Mouse (Mus musculus) lung, postnatal 14 days (tissue): ENCODE measurements around the gene Rps6ka1.
"Not testable (repeated sequence)": the region's sequence is repeated elsewhere in the genome, so short reads cannot be mapped to it uniquely, and the experiment has no call there.

ENCODE experiments used
- DNase-seq: peaks from one replicate; pipeline ENCODE4 v3.0.0; 2021

Rps6ka1 gene

DNA sequence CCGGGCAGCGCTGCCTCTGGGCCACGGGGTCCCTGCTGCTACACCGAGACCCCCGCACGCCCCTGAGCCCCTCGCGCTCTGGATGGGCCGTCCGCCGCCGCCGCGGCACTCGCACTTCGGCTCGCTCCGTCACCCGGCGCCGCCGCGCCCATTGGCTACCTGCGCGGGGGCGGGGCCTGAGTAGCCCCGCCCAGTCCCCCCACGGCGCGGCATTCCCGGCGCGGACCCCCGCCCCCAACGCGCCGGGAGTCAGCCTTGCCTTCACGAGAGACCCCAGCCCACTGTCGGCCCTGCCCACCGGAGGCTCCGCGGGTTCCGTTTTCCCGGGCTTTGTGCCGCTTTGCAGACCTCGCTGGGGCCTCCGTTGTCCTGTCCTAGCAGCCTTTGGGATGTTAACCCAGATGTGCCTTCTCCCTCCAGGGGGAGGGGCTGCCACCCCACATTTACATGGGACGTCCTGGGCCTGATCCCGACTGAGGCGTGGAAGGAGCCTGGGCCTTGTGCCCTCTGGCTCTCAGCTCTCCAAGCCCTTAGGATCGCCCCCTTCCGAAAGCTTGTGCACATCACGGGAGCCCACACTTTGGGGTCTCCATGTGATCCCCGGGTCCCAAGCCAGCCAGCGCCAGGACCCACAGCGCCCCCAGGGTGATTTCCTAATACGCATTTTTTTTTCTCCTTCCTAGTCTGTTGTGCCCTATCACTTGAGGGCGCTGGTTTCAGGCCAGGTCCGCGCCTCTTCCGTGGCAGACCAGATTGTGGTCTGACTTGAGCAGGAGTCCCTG lies at the start of gene Rps6ka1:
Gene Rps6ka1, minus strand, starts transcription at position 126 of the 782 bp plus-strand sequence.
- DNase-seq: peak; percentile 72

DNA sequence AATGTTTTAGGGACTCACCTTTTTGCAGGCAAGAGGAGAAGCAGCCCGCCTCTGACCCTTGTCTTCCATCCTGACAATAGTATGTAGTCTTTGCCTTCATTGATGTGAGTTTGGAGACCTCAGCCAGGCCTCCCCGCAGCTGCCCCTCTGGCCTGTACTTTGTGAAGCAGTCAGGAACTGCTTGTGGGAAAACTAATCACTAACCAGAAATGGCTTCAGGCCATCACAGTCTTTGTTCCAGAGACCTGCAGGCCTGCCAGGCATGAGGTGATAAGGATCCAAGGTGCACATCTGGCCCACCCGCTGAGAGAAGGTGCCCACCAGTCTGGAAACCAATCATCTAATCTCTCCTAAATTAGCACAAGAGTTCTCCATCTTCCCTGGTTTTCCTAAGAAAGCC lies 44.2 kb upstream of the Rps6ka1 start:
- DNase-seq: no peak

GRCm38 (mm10) chr4:133931349-133931748 lies 43.8 kb upstream of the Rps6ka1 start:
- DNase-seq: peak; percentile 17

- DNase-seq: peak; percentile 34
Measured at GRCm38 (mm10) chr4:133929278-133929670, 41.7 kb upstream of the Rps6ka1 start.

- DNase-seq: peak; percentile 30
Measured at GRCm38 (mm10) chr4:133928576-133929277, 41.1 kb upstream of the Rps6ka1 start.

- DNase-seq: peak; percentile 21
Measured at GRCm38 (mm10) chr4:133925204-133925603, 37.6 kb upstream of the Rps6ka1 start.

GRCm38 (mm10) chr4:133923743-133924142 lies 36.1 kb upstream of the Rps6ka1 start:
- DNase-seq: peak; percentile 42

- peak; percentile 28 for DNase-seq
Measured at GRCm38 (mm10) chr4:133918093-133918825, 30.7 kb upstream of the Rps6ka1 start.

GRCm38 (mm10) chr4:133911983-133912382 lies 24.4 kb upstream of the Rps6ka1 start:
- no peak for DNase-seq

DNA sequence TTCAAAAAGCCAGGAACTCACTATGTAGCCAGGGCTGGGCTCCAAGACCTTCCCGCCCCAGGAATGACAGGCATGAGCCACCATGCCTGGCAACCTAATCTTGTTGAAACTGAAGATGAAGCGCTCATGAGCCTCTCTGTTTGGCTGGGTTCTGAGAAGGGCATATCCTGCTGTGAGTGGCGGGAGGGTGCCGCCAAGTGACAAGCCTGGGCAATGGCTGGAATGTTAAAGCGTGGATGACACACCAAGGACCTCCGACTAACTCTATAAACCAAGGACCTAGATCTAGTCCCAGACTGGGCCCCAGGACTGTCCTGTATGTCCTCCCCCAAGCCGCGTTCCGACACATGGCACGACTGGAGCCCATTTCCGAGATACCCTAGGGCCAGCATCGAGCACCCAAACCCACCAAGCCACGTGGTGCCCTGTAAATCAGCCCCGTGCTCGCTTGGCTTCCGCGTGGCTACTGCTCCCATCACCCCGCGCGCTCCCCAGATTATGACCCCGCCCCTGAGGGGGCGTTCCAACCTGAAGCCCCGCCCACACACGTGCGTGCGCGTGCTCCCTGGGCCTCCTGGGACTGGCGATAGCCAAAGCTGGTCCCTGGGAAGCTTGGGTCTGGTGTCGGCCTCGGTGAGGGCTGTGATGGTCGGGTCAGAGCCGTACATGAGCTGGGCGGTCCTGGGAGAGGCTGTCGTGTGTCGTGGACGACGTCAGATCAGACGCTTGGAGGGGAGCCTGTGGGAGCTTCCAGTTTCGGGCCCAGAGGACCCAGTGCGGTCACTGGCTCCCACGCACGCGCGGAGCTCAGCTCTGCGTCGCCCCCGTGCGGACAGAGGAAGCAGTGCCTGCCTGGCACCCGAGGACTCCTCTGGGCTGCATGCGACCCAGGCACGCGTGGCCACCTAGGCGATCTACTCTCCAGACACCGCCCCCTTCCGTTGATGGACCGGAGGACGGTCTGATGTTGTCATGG lies 22.9 kb upstream of the Rps6ka1 start:
- peak; percentile 94 for DNase-seq

DNA sequence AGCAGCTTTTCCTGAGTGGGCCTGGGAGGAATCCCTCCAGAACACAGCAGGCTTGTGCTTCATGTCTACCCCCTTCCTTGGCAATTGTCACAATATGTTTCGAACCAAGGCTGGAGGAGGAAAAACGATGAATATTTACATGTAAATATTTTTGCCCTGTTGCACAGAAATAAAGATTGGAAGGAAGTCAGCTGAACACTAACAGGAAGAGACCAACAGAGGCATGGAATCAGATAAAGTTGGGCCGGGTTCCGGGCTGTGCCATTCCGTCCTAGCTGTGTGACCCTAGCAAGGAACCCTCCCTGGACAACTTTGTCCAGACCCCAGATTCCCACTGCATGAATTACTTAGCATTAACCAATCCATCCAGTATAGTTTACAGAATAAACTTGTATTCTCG lies 20.5 kb upstream of the Rps6ka1 start:
- DNase-seq: peak; percentile 35

- DNase-seq: no peak
Measured at GRCm38 (mm10) chr4:133907086-133907485, 19.5 kb upstream of the Rps6ka1 start.

DNA sequence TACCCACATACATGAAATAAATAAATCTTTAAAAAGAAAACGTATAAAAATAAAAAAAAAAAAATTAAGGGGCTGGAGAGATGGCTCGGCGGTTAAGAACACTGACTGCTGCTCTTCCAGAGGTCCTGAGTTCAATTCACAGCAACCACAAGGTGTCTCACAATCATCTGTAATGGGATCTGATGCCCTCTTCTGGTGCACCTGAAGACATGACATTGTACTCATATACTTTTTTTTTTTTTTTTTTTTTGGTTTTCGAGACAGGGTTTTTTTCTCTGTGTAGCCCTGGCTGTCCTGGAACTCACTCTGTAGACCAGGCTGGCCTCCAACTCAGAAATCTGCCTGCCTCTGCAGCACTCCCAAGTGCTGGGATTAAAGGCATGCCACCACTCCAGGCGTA lies 18.7 kb upstream of the Rps6ka1 start:
- not testable (repeated sequence) for DNase-seq

GRCm38 (mm10) chr4:133905167-133905566 lies 17.6 kb upstream of the Rps6ka1 start:
- DNase-seq: no peak

- no peak for DNase-seq
Measured at GRCm38 (mm10) chr4:133904326-133904725, 16.7 kb upstream of the Rps6ka1 start.

DNA sequence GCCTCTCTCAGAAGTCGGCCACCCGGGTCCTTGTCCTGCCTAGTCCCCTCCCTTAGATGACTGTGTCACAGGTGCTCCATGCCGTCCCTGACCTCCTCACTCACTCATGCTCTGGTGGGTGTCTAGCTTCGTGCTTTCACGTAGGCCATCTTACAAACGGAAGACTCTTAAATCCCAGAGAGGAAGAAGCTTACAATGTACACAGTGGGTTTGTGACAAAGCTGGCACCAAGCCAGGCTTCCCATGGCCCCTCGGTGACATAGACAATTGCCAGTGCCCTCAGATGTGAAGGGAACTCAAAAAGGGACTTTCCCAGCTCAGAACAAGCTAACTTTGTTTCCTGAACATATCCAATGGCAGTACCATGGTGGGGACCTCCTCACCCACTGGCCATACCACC lies 15.8 kb upstream of the Rps6ka1 start:
- DNase-seq: peak; percentile 47

- no peak for DNase-seq
Measured at GRCm38 (mm10) chr4:133902510-133902909, 14.9 kb upstream of the Rps6ka1 start.

DNA sequence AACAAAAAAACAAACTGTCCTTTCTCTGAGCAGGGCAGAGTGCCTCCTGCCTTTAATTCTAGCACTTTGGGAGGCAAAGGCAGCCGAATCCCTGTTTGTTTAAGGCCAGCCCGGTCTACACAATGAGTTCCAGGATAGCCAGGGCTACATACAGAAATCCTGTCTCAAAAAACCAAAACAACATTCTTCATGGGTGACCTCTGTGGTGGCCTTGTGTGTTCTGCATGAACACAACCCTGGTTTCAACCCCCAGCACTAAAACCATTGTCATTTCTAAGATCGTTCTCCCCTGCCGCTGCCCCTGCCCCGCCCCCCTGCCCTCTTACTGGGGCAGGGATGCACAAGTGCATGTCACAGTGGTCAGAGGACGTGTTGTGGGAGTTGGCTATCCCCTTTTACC lies 13.3 kb upstream of the Rps6ka1 start:
- no peak for DNase-seq

GRCm38 (mm10) chr4:133900352-133900751 lies 12.8 kb upstream of the Rps6ka1 start:
- DNase-seq: no peak

- DNase-seq: no peak
Measured at GRCm38 (mm10) chr4:133899241-133899800, 11.7 kb upstream of the Rps6ka1 start.

- no peak for DNase-seq
Measured at GRCm38 (mm10) chr4:133898151-133898550, 10.6 kb upstream of the Rps6ka1 start.

DNA sequence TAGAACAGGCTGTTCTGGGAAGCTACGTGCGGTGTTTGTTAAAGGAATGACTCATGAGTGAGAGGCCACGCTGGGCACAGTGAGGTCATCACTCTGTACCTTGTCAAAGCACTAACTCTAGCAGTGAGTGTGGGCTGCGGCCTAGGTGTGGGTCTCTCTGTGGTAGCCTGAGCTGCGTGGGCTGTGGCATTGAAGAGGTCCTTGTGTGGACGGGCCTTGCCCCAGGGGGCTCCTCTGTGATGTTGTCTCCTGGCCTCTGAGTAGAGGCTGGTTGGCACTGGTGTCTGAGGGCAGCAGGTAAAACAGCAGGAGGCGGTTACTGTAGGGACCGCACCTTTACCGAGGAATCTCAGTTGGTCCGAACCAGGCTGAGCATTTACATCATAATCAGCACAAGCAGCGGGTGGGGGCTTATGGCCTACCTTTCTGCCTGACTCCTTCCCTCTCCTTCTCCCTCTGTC lies 9.9 kb upstream of the Rps6ka1 start:
- DNase-seq: no peak
